Mouse (Mus musculus) ovary, adult 18-20 months (tissue): ENCODE results near the gene Otulin.

Experiments
- DNase-seq: peaks from one replicate; pipeline ENCODE4 v3.0.0; 2022; ENCODE audit warnings: low spot score, mixed read lengths

The Otulin gene

GRCm38 (mm10) chr15:27579853-27580252, 50.6 kb downstream of the Otulin start:
- DNase-seq: no peak

DNA sequence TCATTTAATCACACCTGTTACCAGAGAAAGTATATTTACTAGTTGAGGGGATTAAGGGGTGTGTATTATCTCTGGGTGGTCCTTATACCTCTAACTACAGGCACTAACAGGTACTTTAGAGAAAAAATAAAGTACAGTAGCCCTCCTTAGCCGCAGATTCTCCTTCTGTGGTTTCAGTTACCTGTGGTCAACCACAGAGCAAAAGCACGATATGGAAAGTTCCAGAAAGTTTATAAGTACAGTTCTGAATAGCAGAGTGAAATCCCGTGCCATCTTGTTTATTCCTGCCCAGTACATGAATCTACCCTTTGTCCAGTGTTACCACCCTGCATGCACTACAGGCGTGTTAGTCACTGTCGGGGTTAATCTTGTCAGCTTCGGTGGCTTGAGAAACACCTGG, 51.6 kb downstream of the Otulin start:
- no peak for DNase-seq

DNA sequence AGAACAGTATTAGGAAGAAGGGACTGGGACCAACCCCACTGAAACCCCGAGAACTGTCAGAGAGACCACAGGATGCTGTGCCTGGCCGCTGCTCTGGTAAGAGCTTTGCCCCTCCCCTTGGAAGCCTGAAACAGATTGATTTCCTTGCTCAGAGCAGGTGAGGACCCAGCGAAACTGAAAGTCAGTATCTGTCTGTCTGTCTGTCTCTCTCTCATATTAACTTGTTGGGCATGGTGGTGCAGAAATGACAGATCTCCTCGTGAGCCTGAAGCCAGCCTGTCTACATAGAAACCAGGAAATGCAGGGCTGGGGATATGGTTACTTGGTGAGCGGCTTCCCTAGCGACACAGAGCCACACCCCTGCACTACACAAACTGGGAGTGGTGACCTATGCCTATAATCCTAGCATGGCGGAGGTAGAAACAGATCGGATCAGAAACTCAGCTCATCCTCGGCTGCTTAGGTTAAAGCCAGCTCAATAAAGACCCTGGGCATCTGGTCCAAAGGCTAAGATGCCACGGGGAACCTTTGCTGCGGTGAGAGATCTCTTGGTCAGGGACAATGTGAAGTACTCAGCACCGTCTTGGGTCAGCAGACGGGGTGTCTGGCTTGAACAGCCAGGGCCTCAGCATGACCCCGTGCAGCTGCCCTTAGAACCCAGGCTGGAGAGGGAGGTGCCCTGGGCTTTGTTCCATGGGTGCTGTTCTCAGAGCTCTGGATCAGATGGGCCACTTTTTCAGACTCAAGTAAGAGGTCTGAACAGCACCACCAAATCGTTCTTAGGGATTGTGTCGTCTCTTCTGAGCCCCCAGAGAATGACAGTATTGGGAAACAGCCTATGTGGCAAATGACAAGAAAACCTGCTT, 52.3 kb downstream of the Otulin start:
- DNase-seq: no peak

DNA sequence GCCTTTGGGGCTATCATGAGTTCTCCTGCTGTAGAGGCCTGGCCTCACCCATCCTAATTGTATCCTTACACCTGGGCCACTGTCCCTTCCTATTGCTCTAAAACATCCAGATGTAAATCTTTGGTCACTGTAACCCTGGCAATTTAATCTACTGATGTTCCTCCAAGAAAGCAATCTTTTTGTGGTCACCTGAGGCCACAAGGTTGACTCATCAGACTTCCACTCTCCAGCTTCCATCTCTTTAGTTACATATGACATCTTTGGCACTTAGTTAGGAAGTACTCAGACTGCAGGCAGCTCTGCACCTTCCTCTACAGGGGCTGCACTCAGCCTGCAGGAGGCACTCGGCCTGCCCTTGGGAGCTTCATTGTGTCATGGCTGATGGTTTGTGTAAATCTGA, 53.6 kb downstream of the Otulin start:
- DNase-seq: no peak

DNA sequence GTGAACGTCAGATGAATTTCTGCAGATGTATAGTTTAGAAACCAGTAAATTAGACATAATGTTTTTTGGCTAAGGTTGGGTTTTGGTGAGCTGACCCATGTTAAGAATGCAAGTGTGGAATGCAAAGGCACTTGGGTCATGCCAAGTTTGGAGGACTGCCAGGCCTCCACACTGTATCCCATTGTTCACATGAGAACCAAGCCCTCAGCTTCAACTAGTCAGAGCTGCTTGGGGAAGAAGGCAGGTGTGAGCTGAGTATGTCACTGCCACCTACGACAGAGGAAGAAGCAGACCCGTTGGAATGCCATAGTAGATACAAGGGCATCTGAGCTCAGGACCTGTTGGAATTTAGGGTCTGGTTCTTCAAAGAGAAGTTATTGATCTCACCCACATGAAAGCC, 54.6 kb downstream of the Otulin start:
- DNase-seq: no peak

DNA sequence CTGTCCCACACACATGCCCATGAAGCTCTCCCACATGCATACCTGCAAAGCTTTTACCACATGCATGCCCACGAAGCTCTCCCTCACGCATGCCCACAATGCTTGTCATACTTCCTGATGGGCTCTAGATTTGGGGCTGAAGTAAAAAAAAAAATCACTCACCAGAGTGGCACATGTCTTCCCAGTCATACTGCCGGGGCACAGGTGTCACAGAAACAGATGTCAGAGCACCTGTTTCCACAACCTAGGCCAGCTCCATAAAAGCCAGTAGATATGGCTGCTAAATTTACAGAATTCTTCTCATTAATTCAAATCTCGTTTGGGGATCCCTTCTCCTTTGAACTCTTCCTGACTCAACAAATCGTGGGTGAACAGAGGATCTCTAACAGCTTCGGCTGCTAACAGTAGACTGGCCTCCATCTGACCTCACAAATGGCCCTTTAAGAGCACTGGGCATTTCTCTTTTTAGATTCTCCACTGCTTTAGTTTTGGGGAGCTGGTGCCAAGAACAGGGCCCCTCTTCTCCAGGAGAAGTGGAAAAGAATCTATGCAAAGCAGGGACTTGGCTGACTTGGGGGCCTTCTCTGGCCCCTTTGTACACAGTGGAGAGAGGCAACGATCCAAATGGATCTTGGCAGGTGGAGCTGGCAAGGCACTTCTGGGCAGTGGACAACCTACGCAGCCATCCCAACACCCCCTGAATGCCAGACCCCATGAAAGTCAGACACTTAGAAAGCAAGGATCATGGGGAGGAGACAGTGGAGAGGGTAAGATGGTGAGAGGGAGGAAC, 55.3 kb downstream of the Otulin start:
- DNase-seq: no peak

DNA sequence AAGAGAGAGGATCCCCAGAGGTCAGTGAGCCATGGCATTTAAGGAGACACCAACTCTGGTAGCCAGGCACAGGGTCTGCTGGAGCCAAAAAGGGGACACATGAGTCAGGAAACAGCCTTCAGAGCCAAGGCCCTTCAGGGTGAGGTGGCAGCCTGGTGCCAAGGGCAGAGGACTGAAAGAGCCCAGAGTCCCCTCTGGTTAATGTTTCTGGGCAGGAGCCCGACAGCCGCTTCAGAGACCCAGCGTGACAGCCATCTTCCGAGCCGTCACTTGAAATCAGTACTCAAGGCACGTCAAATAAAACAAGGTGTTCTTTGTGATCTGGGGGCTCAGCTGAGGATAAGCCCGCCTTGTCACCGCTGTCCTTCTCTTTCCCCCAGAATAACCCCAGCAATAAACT, 59.3 kb downstream of the Otulin start:
- no peak for DNase-seq

DNA sequence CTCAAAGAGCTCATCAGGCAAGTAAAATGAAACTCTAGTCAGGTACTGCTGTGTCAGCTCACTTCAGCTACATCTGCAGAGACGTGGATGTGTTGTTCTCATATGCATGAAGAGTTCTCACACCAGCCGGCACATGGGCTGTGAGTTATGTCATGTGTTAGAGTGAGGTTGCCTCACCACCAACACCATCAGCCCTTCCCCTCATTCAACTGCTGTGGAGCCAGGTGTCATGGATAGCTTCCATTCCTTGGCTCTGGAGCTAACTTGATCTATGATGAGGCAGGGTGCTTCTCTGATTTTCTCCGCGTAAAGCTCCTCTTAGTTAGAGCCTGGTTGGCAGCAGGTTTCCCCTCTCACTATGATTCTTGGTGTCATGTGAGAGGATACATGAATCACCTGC, 60.1 kb downstream of the Otulin start:
- no peak for DNase-seq

DNA sequence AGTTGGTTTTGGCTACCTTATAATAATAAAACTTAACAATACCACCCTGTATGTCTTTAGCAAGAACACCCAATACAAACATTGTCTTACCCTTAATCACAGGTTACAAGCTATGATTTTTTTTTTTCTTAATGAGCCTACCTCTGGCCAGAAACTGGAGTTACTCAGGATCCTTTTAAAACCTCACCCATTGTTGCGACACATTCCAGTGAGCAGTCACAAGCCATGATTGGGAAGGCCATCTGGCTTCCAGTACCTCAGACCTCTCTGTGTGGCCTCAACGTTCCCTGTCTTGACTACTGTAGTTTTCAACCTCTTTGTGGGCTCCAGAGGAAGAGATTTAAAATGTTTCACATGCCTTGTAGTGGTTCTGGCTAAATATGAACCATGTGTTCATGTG, 60.6 kb downstream of the Otulin start:
- no peak for DNase-seq

GRCm38 (mm10) chr15:27568371-27568770, 62.1 kb downstream of the Otulin start:
- no peak for DNase-seq

DNA sequence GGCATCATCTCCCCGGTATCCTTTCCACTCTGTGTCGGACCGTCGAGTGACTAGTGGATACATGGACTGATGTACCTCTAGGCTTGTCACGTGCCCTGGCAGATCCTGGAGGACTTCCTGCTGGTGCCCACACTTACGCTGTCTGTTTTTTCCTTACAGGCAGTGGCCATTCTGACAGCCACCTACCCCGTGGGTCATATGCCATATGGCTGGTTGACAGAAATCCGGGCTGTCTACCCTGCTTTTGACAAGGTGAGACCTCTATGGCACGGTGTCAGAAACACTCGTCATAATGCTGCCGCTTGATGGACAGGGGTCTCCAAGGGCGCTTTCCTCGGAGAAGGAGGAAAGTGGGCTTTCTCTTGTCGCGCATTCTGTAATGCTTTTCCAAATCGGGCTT, 63.1 kb downstream of the Otulin start:
- DNase-seq: no peak

DNA sequence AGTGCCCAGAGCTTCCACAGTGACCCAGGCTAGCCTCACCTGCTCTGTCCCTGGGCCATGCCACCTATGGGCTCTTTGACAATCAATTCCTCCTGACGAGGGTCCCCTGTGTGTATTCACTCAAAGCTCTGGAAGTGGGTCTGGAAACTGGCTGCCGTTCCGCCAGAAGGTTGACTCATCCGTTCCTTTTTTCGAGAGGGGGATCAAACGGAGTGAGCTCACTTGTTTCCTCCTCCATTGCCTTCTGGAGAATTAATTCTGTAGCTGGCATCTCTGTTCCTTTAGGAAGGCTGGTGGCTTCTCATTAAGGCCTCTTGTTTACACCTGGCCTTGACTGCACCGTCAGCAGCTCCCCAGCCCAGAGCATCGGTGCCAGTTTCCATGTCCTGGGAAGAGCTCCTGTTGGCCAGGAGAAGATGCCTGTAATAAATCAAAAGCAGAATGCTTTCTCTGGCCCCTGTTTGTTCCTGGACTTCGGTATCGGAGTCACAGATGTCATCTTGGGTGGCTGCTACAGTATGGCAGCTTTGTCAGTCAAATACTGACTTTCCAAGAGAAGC, 64.8 kb downstream of the Otulin start:
- no peak for DNase-seq

GRCm38 (mm10) chr15:27564106-27565100, 66.1 kb downstream of the Otulin start:
- DNase-seq: no peak

DNA sequence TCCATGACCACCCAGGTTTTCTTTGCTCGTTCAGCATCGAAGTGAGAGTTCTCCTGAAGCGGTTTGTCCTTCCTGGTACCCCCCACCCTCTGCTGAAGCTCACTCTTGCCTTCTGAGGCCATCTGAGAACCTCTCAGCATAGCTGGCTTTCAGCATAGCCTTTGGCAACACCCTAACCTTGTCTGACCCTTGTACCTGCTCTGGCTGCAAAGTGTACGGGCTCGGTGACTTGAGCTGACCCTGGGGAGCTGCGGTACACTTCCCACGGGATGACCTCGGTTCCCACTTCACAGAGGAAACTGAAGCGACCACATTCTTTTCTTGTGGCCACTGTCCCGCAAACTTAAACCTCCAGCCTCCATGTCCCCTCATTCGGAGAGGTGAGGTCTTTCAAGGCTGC, 70.2 kb downstream of the Otulin start:
- DNase-seq: no peak

GRCm38 (mm10) chr15:27558456-27559147, 71.9 kb downstream of the Otulin start:
- no peak for DNase-seq

GRCm38 (mm10) chr15:27553554-27553953, 76.9 kb downstream of the Otulin start:
- no peak for DNase-seq

DNA sequence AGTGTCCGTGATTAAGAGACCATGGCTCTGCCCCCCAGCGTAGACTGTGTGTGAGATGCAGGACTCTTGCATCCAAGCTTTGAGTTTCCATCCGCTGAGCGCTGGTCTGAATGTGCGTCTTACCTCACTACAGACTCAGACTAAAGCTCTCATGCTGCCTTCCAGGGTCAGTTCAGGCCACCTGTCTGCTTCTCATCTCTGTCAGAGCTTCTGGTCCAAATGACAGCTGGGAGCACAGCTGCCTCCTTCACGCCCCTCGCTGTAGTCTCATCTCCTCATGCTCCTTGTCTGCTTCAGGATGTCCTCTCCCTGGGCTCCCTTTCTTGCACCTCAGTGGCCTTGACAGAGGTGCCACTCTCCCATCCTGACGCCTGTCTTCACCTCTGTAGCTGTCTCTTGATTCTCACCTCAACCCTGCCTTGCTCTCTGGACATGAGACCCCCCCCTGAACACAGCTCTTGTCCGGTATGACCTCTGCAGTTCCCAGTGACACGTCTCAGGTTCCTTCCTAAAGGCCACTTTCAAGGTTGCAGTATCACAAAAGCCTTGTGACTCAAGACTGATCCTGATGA, 78.3 kb downstream of the Otulin start:
- DNase-seq: no peak

DNA sequence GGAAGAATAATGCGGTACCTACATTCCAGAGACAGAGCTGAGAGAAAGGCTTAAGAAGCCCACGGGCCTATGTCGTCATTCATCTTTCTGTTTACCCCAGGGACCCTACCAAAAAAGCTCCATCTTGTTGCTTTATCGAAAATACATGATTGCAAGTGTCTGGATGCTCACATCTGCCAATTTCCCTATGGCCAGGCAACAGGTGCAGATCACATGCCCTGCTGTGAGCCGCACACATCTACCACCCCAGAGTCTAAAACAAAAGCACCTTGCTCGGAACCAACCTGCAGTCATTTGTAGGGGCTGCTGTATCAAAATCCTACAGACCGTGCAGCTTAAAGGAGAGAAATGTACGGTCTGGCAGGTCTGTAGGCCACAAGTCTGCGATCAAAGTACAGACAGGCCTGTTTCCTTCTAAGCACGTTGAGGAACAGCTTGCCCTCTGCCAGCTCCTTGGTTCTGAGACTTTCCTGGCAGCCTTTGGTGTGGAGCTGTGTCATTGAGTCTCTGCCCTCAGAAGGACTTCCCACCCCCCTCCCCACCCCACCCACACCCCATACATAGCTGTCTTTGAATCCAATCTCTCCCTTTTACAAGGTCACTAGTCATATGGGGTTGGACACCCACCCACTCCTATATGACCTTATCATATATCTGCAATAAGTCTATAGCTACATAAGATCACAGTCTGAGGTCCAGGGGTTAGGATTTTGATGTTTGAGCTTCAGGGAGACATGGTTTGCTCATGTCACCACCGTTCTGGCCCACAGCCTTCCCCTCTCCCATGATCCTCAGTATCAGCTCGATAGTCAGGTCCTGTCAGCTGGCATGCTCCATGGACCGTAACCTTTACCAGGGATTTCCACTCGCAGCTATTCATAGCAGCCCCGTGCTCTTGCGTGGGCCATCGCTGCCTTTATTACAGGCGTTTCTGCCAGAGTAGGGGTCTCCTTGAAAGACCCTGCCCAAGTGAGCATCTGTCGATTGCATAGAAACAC, 79.1 kb downstream of the Otulin start:
- no peak for DNase-seq

- no peak for DNase-seq
Measured at GRCm38 (mm10) chr15:27550358-27550992, 80.0 kb downstream of the Otulin start.
